Mouse (Mus musculus) hindbrain, postnatal 0 days (tissue): ENCODE results near the gene Pdzd11. TPM values are rescaled to one million over a fixed set of nuclear protein-coding genes. Genes with fewer than 3 reads are reported as not detected.

ENCODE experiments used
- ATAC-seq: fragments of 200-750 bp; cut with Nextera tagmentation; 2 replicates; pipeline ENCODE4 v1.8.0; 2017; ENCODE audit warnings: mild to moderate bottlenecking, moderate TSS enrichment, moderate library complexity
- DNase-seq: peaks from one replicate; pipeline ENCODE4 v3.0.0-alpha.2; 2015; ENCODE audit warnings: low spot score
- H3K27ac ChIP-seq: fragments of 300-500 bp; sonication (generic); 2 replicates; pipeline ENCODE4 v1.5.1; 2014; ENCODE audit warnings: mild to moderate bottlenecking
- H3K27me3 ChIP-seq: fragments of 300-500 bp; sonication (generic); 2 replicates; pipeline ENCODE4 v1.6.1; 2014; ENCODE audit warnings: low read length, mixed read lengths; ENCODE audit not compliant: insufficient read depth
- H3K36me3 ChIP-seq: fragments of 300-500 bp; sonication (generic); 2 replicates; pipeline ENCODE4 v1.6.1; 2014; ENCODE audit warnings: low read length, mixed read lengths; ENCODE audit not compliant: insufficient read depth
- H3K4me1 ChIP-seq: fragments of 300-500 bp; sonication (generic); 2 replicates; pipeline ENCODE4 v1.6.1; 2014; ENCODE audit warnings: antibody characterized with exemption, low read length, mixed read lengths; ENCODE audit not compliant: insufficient read depth
- H3K4me2 ChIP-seq: fragments of 300-500 bp; sonication (generic); 2 replicates; pipeline ENCODE4 v1.6.1; 2014; ENCODE audit warnings: low read depth, mild to moderate bottlenecking, low read length, moderate library complexity, mixed read lengths
- H3K4me3 ChIP-seq: fragments of 300-500 bp; sonication (generic); 2 replicates; pipeline ENCODE4 v1.5.1; 2014; ENCODE audit warnings: low read length
- H3K9ac ChIP-seq: fragments of 300-500 bp; sonication (generic); replicated peaks from 2 replicates; pipeline ENCODE4 v1.6.1; 2014; ENCODE audit warnings: mild to moderate bottlenecking, low read length, moderate library complexity, mixed read lengths
- H3K9me3 ChIP-seq: fragments of 300-500 bp; sonication (generic); 2 replicates; pipeline ENCODE4 v1.6.1; 2016; ENCODE audit warnings: low read length, mixed read lengths
- CTCF ChIP-seq: IDR thresholded peaks from 2 replicates; pipeline ENCODE4 v1.5.1; 2016; ENCODE audit warnings: antibody characterized with exemption, control low read depth, low read depth
- WGBS: fragments of 180-500 bp; shearing (Covaris S2); extraction: QIAGEN DNeasy Blood & Tissue Kit; methylation state at CpG from one replicate; pipeline ENCODE4 v1.1.7; 2014; 5-methylcytosine and 5-hydroxymethylcytosine counted together
- polyA plus RNA-seq: library from polyadenylated mRNA; unstranded; fragments of >200 nt; fragmentation: Nextera tagmentation; extraction: Ambion mirVana; gene quantifications from 2 replicates; pipeline ENCODE4 v1.2.1, GENCODE M21; 2015
- total RNA-seq: library from RNA; depleted of rRNA; stranded (reverse); fragments of >200 nt; gene quantifications from 2 replicates; pipeline ENCODE4 v1.2.3, GENCODE M21; 2014; rRNA removed

Gene Pdzd11
- total RNA-seq = 29.0 and 35.5 TPM in 2 replicates
- 76.7 and 83.3 TPM in 2 replicates for polyA plus RNA-seq

DNA sequence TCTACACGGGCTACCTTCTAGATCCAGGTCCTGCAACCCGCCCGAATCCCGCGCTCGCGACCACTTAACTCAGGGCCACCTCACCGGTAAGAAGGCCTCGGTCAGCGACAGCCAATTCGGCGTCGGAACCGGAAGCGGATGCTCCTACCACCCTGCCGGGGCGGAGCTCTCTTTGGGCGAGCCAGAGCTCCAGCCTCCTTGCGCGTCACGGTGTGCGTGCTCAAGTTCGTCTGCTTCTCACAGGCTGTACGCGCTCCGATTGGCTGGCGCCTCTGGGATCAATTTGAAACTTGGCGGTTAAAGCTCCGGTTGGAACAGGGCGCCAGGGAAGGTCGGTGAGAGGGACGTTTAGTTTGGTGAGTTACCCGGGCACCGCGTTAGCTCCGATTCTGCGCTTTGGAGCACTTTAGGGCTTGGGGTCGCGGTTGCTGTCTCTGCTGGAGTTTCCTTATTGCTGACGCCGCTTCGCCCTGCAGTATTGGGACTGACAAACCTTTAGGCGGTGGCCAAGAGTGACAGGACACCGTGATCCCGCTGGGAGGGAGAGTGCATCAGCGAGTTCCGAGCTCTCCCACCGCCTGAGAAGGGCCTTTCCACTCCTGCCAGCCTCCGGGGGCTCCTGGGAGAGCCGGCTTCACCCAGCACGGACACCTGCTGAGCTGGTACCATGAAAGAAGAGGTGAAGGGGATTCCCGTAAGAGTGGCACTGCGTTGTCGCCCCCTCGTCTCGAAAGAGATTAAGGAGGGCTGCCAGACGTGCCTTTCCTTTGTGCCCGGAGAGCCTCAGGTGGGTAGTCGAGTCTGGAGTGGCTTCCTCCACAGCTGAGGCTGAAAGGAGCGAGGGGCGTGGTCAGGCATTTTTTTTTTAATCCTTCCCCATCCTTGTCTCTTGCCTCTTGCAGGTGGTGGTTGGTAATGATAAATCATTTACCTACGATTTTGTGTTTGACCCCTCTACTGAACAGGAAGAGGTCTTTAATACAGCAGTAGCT, at the start of gene Pdzd11:
Gene Pdzd11 (minus strand): TSS at position 767 of the 992 bp plus-strand sequence.
- Histone ChIP-seq H3K4me3 (peak within 1 kb of the TSS; percentile 49), H3K4me2 (peak within 1 kb of the TSS; percentile 78), H3K9me3 (no peaks in the 10 kb centered on the region), H3K36me3 (no peaks in the 10 kb centered on the region), H3K27me3 (no peaks in the 10 kb centered on the region), H3K27ac (peak within 1 kb of the TSS; percentile 38; the same call in 1 of the 2 replicates), H3K9ac (peak within 1 kb of the TSS; percentile 56; the same call in 1 of the 2 replicates), H3K4me1 (no peaks in the 10 kb centered on the region)
- ATAC-seq (peak; percentile 100), DNase-seq (peak; percentile 96)
- no peak for TF ChIP-seq CTCF
- WGBS = 27% methylated on average over 62 of the region's 62 CpGs

DNA sequence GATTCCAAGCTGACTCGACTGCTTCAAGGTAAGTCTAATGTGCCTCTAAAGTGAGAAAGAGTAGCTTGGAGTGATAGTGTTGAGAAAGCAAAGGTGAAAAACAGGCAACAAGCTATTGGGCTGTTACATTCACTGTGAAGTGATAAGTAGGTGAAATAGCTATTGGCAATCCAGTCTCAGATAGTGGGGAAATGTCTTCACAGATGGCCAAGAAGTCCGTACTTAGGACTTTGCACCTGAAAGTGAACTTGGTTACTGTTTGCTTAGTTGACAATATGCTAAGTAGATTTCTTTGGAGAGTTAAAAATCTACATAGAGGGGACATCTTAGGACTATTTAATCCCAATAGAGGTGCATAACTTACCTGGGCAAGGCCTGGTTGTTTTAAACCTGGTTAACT, 38.5 kb upstream of the Pdzd11 start:
- Histone ChIP-seq H3K4me3 (no peak overlapping the region), H3K4me1 (no peaks in the 10 kb centered on the region), H3K9me3 (no peaks in the 10 kb centered on the region), H3K27me3 (no peaks in the 10 kb centered on the region), H3K9ac (no peak overlapping the region), H3K36me3 (no peaks in the 10 kb centered on the region), H3K4me2 (no peak overlapping the region), H3K27ac (no peak overlapping the region)
- ATAC-seq = no peak
- TF ChIP-seq CTCF = no peak
- DNase-seq = no peak
- 86% methylated on average over 2 of the region's 2 CpGs for WGBS

DNA sequence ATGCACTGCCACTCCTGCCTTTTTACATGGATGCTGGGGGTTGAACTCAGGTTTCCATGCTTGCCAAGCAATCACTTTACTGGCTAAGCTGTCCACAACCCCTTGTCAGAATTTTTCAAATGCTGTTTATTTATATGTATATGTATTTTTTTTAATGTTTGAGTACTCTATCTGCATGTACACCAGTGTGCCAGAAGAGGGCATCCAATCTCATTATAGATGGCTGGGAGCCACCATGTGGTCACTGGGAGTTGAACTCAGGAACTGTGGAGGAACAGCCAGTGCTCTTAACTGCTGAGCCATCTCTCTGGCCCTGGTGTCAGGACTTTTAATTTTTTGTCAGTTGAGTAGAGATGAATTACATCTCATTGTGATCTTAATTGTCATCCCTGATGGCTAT, 26.5 kb upstream of the Pdzd11 start:
- DNase-seq (no peak), ATAC-seq (no peak)
- TF ChIP-seq CTCF = no peak

DNA sequence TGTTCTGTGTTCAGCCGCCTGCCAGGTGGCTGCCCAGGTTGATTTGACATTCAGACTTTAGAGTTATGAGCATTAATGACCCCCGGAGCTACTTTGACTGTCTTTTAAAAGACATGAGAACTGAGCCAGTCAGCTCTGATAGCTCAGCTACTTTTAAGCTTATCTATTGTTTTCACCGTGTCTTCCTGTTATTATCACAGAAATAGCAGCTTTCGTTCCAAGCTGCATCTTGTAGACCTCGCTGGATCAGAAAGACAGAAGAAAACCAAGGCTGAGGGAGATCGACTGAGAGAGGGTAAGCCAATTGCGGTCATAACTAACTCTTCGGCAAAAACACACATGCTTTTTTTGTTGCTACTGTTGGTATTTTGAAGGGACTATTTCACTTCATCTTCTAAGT, 12.1 kb upstream of the Pdzd11 start:
- DNase-seq (no peak), ATAC-seq (no peak)
- Histone ChIP-seq H3K36me3 (no peaks in the 10 kb centered on the region), H3K27me3 (no peaks in the 10 kb centered on the region), H3K4me2 (no peak overlapping the region), H3K9me3 (no peaks in the 10 kb centered on the region), H3K9ac (no peak overlapping the region), H3K27ac (no peak overlapping the region), H3K4me3 (no peak overlapping the region), H3K4me1 (no peaks in the 10 kb centered on the region)
- 92% methylated on average over 8 of the region's 8 CpGs for WGBS
- no peak for TF ChIP-seq CTCF

More for the DNA sequence above, 26.5 kb upstream of the Pdzd11 start:
- no peak overlapping the region for H3K27ac ChIP-seq
- H3K9ac ChIP-seq = no peak overlapping the region
- H3K27me3 ChIP-seq = no peaks in the 10 kb centered on the region
- H3K4me2 ChIP-seq = no peak overlapping the region
- H3K36me3 ChIP-seq = no peaks in the 10 kb centered on the region
- no peak overlapping the region for H3K4me3 ChIP-seq
- H3K9me3 ChIP-seq = no peaks in the 10 kb centered on the region
- H3K4me1 ChIP-seq = no peaks in the 10 kb centered on the region

DNA sequence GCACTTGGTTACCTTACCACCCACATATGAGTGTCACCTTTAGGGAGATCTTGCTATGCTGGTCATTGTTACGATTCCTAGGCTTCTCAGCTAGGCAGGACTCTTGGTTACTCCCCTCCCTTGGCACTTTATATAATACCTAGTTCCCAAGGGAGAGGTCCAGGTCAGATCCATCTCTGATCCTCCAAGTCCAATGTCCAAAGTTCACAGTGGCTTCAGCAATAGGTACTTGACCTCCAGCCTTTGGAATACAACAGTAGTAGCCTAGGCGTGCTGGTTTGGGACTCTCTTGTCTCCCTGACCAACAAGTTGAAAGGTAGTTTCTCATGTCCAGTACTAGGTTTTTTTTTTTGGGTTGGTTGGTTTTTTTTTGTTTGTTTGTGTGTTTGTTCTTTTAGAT, 2.7 kb upstream of the Pdzd11 start:
- Histone ChIP-seq H3K36me3 (no peaks in the 10 kb centered on the region), H3K27ac (no peak overlapping the region), H3K4me1 (no peaks in the 10 kb centered on the region), H3K27me3 (no peaks in the 10 kb centered on the region), H3K4me3 (no peak overlapping the region), H3K9me3 (no peaks in the 10 kb centered on the region), H3K9ac (no peak overlapping the region), H3K4me2 (no peak overlapping the region)
- 81% methylated on average over 2 of the region's 2 CpGs for WGBS
- TF ChIP-seq CTCF = no peak
- no peak for DNase-seq
- no peak for ATAC-seq

DNA sequence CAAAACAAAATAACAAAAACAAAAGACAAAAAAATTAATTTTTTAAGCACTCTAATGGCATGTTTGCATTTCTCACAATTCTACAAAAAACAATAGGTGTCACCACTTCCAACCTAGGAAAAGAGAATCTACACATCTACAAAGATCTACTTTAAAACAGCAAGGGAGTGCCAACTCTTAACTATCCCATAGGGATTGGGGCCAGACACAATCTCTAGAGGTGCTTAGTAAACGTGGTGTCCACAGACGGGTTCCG, 894 bp downstream of the Pdzd11 start, which contains the start of gene Kif4:
Gene Kif4 (plus strand): TSS at position 192 of the 256 bp plus-strand sequence.
- TF ChIP-seq CTCF = no peak
- Histone ChIP-seq H3K27ac (peak within 1 kb of the TSS; percentile 38; the same call in 1 of the 2 replicates), H3K4me1 (no peaks in the 10 kb centered on the region), H3K36me3 (no peaks in the 10 kb centered on the region), H3K9me3 (no peaks in the 10 kb centered on the region), H3K4me2 (peak within 1 kb of the TSS; percentile 78), H3K4me3 (peak within 1 kb of the TSS; percentile 49), H3K9ac (peak within 1 kb of the TSS; percentile 56; the same call in 1 of the 2 replicates), H3K27me3 (no peaks in the 10 kb centered on the region)
- 41% methylated on average over 3 of the region's 3 CpGs for WGBS
- ATAC-seq (no peak; the same call in 1 of the 2 replicates), DNase-seq (no peak)

DNA sequence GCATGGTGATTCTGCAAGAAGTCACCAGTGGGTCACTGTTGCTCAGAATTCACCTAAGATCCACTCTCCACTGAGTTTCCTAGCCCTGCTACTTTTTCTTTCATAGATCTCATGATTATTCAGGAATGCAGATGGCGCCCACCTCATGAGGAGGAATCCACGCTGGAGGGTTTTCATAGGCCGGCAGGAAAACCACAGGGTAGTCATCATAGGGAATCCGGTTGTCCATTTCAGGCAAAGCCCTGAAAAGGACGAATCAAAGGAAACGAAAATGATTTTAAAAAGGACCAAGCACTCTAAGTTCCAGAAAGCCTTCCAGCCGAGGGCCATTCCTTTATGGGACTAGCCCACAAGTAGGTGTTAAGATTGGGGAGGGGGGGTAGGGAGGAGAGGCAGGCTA, 1.2 kb downstream of the Pdzd11 start:
- Histone ChIP-seq H3K27me3 (no peaks in the 10 kb centered on the region), H3K27ac (no peak overlapping the region), H3K4me2 (peak overlapping the region; percentile 78), H3K36me3 (no peaks in the 10 kb centered on the region), H3K4me1 (no peaks in the 10 kb centered on the region), H3K9me3 (no peaks in the 10 kb centered on the region), H3K9ac (peak overlapping the region; percentile 56; the same call in 1 of the 2 replicates), H3K4me3 (peak overlapping the region; percentile 49)
- WGBS = 42% methylated on average over 7 of the region's 7 CpGs
- ATAC-seq = no peak
- TF ChIP-seq CTCF = no peak
- no peak for DNase-seq
